Mouse (Mus musculus): Measurements from ENCODE around the gene Grcc10.
A peak's percentile ranks its signal among the peaks of the same experiment; 100 is the strongest.

The Grcc10 gene

GRCm38 (mm10) chr6:124756652-124757350 lies 15.6 kb upstream of the Grcc10 start:
- DNase-seq: peak; percentile 65 to 69

- DNase-seq: peak; percentile 52
Measured at GRCm38 (mm10) chr6:124755831-124756595, 14.8 kb upstream of the Grcc10 start, which contains the start of the genes Gm45234 and Atn1. Gm45234 (minus strand) TSS chr6:124756021. Atn1 (minus strand) TSS chr6:124756524.

GRCm38 (mm10) chr6:124755306-124755705 lies 14.1 kb upstream of the Grcc10 start:
- no peak for DNase-seq

DNA sequence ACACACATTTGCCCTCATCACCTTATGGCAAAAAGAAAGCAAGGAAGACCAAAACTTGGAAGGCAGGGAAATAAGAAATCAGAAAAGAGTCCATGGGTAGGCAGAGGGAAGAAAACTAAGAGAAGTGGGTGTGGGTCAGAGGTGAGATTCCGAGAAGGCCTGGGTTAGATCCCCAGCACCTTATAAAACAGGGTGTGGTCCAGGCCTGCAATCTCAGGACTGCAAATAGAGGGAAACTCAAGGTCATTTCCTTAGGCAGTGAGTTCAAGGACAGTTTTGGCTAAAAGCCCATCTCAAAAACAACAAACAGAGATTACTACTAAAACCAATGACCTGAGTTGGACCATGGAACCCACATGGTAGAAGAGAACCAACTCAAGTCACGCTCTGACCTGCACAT lies 12.7 kb upstream of the Grcc10 start:
- DNase-seq: no peak

- DNase-seq: peak in 1 of 2 experiments; percentile 22
Measured at GRCm38 (mm10) chr6:124750405-124750804, 9.2 kb upstream of the Grcc10 start.

- peak in 1 of 2 experiments; percentile 20 for DNase-seq
Measured at GRCm38 (mm10) chr6:124746654-124747632, 5.8 kb upstream of the Grcc10 start.

DNA sequence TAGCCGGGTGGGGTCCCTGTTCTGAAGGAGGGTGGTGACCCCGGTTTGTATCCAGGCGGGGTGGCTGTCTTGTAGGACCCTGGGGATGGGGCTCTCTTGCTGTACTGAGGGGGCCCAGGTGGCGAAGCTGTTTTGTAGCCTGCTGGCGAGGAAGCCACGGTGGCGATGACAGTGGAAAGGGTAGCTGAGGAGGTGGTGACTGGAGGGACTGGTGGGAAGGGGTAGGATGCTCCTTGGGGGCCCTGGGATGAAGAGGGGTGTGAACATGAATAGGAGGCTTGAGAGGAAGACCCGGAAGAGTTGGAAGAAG lies 5.1 kb upstream of the Grcc10 start:
- DNase-seq: no peak

- peak; percentile 94 to 95 for DNase-seq
Measured at GRCm38 (mm10) chr6:124745490-124746295, 4.5 kb upstream of the Grcc10 start.

DNA sequence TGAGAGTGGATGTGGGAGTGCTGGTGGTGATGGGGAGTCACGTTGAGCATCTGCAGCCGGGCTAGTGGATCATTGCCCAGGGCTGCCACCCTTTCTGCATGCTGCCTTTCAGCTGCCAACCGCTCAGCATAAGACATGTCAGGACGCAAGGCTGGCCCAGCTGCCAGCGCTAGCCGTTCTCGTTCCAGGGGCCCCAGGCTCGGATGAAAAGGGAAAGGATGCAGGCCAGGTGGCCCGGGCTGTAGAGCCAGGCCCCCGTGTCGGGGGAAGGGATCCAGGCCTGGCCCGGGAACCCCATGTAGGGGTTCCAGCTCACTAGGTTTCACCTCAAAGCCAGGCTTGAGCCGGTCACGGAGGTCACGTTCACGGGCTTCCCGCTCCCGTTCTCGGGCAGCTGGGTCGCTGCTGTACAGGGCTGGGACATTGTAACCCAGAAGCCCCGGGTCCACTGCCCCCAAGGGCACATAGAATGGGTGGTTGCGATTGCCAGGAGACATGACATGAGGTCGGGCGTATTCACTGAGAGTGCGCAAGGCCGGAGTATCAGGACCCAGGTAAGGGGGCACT lies 3.7 kb upstream of the Grcc10 start:
- peak in 1 of 2 experiments; percentile 61 for DNase-seq

GRCm38 (mm10) chr6:124743647-124744046 lies 2.5 kb upstream of the Grcc10 start:
- DNase-seq: no peak

DNA sequence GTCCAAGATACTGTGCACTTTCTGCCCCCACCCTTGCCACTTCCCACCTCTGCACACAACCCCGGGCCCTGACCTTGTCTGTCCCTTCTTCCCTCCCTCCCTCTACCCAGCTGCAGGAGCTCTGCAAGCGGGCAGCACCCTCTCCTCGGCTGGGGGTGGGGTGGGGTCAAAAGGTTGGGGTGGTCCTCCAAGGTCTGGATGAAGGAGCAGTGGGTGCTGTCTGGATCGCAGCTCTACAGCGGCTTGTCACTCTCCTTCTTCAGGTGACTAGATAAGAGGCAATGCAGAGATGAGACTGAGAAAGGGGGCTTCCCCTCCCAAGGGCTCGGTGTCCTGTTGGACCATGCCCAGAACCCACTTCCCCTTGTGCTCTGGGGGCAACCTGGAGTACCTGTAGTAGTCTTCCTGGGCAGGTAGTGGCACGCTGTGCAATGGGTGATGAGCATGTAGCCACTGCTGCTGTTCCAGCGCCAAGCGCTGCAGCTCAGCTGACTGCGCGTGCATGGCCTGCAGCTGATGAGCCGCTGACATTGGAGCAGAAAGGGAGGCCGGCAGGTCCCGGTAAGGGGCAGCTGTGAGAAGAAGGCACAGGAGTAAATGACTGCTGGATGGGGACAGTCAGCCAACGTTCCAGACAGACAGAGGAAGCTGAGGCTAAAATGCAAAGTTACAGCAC lies 1.8 kb upstream of the Grcc10 start:
- peak in 1 of 2 experiments; percentile 37 for DNase-seq

DNA sequence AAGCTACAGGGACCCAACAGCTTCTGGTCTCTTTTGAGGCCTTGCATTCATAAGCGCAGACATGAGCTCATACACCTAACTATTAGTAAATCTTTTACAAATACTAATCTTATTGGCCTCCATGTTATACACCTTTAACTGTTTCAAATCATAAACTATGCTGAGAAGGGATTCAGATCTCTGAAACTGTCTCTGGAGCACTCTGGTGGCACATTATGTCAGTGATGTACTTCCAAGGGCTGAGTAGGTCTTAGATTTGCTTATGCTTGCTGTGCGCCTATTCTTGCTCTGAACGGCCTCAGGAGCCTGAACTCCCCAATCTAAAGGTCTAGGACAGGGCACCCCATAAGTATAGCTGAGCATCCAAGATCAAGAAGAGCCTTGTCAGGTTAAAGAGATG lies 668 bp upstream of the Grcc10 start:
- DNase-seq: no peak

- DNase-seq: no peak
Measured at GRCm38 (mm10) chr6:124740211-124740887, 825 bp downstream of the Grcc10 start.

GRCm38 (mm10) chr6:124739231-124739796 lies 1.9 kb downstream of the Grcc10 start:
- DNase-seq: no peak

GRCm38 (mm10) chr6:124738511-124739023 lies 2.6 kb downstream of the Grcc10 start, which contains the start of gene Ptpn6:
Ptpn6 (minus strand) TSS chr6:124738714.
- peak; percentile 48 to 64 for DNase-seq

GRCm38 (mm10) chr6:124737040-124737439 lies 4.1 kb downstream of the Grcc10 start:
- no peak for DNase-seq

DNA sequence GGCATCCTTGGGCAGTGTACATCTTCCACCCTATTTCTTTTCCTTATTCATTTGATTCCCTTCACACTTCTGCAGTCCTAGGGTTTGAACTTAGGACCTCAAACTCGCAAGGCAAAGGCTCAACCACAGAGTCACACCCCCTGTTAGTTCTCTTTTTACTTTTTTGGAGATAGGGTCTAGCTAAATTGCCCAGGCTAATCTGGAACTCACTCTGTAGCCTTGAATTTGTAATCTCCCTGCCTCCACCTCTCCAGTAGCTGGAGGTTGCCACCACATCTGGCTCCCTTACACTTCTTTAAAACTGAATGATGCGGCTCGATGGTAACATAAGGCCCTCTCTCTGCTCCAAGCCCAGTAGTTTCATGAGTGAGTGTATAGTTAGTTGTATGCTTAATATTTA lies 6.8 kb downstream of the Grcc10 start:
- DNase-seq: no peak

DNA sequence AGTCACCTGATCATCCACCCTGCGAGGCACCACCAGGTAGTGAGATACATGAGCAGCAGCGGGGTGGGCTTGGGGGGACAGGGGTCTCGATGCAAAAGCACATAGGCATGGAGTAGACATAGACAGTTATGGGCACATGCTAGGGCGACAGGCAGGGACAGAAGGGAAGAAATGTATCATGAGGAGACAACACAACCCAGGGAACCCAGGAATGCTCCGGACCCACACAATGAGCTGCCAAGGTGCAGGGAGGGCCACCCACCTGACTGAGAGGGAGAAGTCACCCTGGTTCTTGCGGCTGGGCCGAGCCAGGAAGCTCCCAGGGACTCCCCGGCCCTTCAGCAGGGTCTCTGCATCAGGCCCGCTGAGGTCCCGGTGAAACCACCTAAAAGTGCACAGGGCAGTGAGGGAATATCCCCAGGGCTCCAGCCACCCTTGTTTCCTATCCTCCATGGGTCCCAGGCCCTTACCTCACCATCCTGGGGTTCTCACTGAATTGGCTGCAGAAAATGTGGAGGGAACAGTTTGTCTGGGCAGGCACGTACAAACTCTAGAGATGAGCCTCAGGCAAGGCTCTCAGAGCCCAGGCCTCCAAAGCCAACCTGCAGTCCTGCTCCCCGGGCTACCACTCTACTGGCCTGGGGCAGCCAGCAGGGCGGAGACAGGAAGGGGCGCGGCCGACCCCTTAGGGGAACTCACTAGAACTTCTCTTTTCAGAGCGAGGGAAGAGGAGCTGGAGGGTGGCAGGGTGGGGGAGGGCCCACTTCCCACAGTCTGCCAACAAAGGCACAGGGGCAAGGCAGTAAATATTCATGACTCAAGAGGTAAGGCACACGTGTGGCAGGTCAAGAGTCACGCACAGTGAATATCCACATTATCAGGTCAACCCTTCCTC lies 8.5 kb downstream of the Grcc10 start:
- peak; percentile 86 to 90 for DNase-seq

DNA sequence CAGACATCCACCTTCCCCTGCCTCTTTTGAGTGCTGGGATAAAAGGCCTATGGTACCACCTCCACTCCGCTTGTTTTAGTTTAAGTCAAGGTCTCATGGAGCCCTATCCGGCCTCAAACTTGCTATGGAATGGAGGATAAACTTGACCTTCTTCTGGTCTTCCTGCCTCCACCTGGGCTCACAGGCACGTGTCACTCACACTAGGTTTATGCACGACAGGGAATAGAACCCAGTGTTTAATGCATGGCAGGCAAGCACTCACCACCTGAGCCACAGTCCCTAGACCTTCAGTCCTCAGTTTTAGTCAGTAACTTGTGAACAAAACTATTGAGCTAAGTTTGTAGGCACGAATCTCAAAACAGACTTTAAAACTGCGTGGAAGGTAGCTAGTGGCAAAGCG lies 10.1 kb downstream of the Grcc10 start:
- no peak for DNase-seq
